Mouse (Mus musculus) left cerebral cortex, postnatal 36 days (tissue): ENCODE measurements around the gene Mthfd1l. TPM values are rescaled to one million over a fixed set of nuclear protein-coding genes. Genes with fewer than 3 reads are reported as not detected.

ENCODE experiments used
- DNase-seq, 2 experiments: peaks; one replicate each; pipeline ENCODE4 v3.0.0; 2021 to 2022; ENCODE audit warnings: low spot score in 2 of 2, mixed read lengths in 1 of 2
- intact Hi-C: fragments of 180-260 bp; cut with DNase I; formaldehyde crosslinking; loops from one replicate; pipeline ENCODE4 v1.15.1; 2025
- total RNA-seq, 2 experiments: library from RNA; stranded (reverse); gene quantifications; 2 replicates each; pipeline ENCODE4 v1.2.3; 2021

Gene Mthfd1l
- 10 to 100 TPM; 12.3 to 13.0 TPM for total RNA-seq

DNA sequence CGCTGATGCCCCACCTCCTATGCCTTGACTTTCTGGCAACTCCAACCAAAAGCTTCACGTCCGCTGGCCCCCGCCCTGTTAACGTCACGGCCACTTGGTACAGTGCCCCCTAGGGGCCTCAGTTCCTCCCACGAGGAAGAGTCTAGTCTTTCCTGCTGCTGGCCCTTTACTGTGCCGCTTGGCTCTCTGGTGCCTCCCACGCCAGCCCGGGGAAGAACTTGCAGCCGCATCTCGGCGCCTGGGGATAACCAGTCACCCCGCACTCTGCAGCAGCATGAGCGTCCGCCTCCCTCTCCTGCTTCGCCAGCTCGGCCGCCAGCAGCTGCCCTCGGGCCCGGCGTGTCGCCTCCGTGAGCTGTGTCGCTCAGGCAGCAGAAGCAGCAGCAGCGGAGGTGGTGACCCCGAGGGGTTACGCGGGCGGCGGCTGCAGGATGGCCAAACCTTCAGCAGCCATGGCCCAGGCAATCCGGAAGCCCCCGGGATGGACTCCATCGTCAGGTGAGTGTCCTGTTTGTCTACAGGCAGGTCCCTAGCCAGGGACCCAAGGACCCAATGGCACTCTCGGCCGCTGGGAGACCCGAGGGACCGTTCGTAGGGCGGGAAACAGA, at the start of gene Mthfd1l:
Gene Mthfd1l, plus strand, starts transcription at position 138 of the 608 bp plus-strand sequence.
- intact Hi-C loops: no loop called here
- peak; percentile 79 to 84 for DNase-seq

DNA sequence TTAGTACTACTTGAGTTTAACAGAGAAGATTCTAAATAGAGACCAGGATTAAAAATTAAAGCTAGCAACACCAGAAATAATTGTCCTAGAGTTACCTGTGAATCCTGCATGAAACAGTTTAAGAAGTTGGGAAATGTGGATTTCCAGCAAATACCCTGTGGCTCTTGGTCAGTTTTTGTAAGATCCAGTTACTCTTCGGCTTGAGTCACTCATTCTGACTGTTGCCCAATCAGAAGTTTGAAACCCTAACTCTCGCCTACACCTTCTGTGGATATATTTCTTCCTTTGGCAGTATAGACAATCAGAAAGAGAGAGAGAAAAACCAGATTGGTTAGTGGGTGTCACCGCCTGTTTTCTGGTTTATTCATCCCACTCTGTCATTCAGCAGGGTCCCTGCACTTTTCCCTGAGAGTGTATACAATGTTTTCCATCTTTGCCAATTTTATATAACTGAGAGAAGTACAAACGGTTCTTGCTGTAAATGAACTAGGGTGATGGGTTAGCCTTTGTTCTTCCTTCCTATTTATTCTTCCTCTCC, 44.8 kb upstream of the Mthfd1l start:
- intact Hi-C loops: no loop called here
- DNase-seq: no peak

DNA sequence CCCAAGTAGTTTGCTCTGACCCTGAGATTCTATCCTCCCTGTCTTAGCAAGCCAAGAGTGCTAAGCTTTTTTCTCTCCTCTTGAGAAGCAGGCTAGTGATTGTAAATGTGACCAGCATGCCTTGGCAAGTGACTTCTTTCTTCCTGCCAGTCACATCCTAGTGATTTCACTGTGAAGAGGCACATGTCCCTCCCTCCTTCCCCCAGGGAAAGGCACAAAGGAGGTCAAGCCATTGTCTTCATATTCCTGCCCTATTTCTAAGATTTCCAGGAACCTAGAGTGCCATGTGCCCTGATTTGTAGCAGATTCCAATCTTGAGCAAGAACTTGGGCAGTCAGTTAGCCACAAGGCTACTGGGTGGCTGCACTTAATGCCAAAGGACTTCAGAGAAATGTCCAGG, 41.1 kb upstream of the Mthfd1l start:
- DNase-seq: no peak
- intact Hi-C loops: no loop called here

DNA sequence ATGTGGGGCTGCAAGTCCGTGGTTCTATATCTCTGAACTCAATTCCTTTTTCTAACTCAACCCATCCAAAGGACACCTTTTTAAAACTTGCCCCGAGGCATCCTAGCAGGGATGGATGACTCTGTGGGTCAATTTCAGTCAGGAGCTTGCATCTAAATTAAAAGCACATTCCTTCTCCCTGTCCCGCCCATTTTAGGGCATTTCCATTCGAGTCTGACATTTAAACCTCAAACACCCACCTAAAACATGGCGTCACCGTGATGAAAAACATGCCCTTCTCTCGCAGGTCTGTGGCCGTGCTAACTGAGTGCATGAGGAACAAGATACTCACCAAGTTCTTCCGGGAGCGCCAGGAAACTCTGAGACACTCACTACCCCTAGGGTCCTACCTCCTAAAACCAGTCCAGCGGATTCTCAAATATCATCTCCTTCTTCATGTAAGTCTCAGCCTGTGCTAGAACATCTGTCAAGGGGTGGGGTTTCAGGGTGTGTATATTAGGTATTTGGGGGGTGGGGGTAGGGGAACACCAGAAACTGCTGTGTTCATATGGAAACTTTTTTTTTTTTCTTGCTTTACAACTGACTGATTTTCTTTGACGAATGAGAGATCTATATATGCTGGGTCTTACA, 39.5 kb upstream of the Mthfd1l start:
- DNase-seq: no peak
- intact Hi-C loops: no loop called here

DNA sequence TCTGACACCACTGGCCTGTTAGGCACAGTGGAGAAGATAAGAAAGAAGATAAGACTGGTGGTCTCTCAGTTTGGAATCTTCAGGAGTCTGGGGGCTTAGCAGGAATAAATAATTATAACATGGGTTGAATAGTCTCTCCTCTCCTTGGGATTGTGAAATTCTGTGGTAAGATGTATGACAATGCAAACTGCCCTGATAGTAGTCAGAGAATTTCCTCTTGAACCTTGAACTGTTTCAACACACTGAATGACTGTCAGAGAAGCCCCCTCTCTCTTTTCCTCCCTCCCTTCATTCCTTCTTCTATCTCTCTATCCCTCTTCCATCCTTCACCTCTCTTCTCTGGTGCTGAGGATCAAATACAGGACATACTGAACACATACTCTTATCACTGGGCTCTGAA, 36.1 kb upstream of the Mthfd1l start:
- DNase-seq: no peak
- intact Hi-C loops: no loop called here

DNA sequence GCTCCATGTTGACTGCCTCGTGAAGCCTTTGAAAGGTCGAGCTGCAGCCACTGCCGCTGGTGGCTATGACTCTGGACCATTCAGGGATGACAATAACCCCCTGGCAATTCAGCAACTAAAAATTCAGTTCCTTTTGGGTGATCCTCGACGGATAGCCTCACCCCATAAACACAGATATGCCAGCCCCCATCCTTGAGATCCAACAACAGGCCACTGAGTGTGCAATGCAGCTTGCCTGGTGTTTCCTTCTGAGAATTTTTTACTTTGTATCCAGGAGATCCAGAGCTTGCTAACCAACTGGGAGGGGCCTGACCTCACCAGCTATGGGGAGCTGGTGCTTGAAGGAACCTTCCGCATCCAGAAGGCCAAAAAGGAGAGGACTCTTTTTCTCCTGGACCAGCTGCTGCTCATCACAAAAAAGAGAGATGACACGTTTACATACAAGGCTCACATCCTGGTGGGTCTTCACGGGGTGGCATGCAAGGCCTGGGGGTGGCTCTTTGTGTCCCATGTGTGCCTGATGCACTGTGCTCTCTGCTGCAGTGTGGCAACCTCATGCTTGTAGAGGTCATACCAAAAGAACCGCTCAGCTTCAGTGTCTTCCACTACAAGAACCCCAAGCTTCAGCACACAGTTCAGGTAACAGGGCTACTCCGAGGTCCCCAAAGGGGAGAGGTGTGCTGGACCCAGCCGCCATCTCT, 32.9 kb upstream of the Mthfd1l start:
- intact Hi-C loops: loop anchor here (5.0 kb wide), 2 partner anchors 198 to 608 kb away; partner anchors contain the start of gene Plekhg1
- no peak for DNase-seq

DNA sequence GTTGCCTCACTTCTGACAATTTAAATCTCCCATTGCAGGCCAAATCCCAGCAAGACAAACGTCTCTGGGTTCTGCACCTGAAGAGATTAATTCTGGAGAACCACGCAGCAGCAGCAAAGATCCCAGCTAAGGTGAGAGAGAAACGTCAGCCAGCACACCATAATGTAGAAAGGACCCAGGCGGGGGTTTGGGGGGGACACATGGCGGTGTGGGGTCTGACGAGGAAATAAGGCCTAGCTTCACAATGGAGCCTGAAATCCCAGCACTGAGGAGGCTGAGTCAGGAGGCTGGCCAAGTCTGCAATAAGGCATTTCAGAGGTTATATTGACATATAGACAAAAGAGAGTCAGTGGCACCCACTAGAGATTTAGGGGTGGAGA, 32.3 kb upstream of the Mthfd1l start:
- intact Hi-C loops: loop anchor here (5.0 kb wide), 2 partner anchors 198 to 608 kb away; partner anchors contain the start of gene Plekhg1
- no peak for DNase-seq

DNA sequence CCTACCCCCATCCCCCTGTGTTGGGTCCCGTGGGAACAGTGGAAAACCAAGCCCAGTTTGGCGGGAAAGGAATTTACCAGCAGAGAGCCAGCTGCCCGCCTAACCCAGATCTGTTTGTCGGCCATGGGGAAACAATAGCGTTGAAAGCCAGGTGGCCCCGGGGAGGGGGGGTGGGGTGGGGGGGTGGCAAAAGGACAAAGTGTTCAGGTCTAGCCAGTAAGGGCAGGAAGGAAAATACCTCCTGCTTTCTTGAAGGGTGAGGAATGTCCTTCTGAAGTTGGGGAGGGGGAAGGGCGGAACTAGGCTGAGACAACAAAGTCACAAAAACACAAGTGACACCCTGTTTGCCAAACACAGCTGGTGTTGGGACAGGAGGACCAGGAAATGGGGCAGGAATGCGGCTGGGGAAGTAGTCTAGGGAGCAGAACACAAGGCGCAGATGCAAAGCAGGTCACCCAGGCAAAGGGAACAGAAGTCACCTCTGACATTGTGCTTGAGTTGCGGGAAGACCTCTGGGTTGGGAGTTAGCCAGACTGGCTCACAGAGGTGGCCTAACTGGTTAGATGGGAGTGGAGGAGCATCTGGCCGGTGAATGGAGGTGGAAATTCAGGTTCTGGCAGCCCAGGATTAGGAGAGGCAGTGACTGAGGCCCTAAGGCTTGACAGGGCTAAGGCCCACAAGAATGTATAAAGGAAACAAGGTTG, 31.7 kb upstream of the Mthfd1l start:
- intact Hi-C loops: loop anchor here (5.0 kb wide), 2 partner anchors 199 to 609 kb away; partner anchors contain the start of gene Plekhg1
- DNase-seq: no peak

DNA sequence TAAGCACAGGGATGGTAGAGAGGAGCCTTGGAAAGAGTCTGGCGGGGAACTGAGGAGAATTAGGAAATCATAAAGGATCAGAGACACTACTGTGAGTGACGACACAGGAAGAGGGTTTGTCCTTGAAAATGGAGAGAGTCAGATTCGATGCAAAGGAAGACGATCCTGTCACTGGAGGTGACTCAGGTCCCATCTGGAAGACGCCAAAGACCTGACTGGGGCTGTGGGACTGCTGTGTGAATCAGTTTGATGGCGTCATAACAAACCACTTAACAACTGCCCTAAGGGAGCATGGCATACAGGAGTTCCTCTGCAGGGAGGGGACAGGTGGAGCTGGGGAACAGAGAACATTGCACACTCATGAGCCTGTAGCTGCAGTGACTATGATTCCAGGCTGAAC, 30.6 kb upstream of the Mthfd1l start:
- intact Hi-C loops: loop anchor here (5.0 kb wide), 2 partner anchors 200 to 610 kb away; partner anchors contain the start of gene Plekhg1
- no peak for DNase-seq

DNA sequence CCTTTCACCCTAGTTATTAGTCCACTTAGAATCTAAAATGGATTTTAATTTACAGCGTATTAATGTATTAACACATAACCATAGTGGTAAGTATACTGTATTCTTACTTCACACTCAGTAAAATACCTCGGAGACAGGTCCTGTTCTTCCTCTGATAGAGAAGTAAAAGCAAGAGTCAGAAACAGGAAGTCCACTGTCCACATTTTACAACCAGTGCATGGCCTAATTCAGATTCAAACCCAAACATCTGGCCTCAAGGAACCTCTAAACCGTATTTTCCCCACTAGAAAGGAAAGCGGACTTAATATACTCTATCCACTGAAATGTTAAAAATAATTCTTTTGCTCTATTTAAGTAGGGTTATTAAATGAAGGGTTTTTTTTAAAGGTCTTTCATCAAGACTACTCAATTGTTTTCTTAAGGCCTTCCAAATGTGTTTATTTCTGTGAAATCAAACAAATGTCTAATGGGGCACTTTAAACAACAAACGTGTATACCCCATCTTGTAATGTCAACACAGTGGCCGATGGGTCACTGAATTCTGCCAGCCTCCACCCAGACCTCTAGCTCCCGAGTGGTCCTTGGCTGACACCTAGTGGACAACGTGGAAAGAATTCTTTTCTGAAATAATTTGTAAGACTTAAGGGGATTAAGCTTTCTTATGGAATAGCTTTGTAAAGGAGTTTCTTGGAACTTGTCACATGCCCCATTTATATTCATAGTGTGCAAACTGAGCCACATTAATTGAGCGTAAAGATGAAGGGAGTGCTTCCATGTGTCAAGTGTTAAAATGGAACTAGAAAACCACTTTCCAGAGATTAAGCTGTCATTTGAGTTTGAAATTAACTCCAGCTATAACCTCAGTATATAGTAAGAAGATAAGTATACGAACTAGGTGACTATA, 29.2 kb upstream of the Mthfd1l start:
- intact Hi-C loops: loop anchor here (1.0 to 5.0 kb wide), 4 partner anchors 201 to 611 kb away; partner anchors contain the start of gene Plekhg1
- DNase-seq: peak; percentile 25 to 43

DNA sequence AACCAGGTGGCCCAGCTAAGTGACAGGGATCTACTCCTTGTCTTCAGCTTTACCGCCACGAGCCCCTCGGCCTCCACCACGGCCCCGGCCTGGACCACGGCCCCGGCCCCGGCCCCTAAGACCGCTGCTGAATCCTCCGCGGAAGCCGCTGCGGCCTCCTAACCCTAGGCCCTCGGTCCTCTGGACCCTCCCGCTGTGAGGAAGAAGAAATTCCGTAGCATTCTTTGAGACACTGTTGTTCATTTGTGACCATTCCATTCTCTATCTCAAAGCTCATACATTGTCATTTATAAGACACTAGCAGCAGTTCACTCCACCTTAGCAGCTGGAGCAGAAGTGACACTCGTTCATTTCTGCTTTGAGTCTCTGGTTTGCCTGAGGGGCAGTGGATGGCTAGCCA, 26.0 kb upstream of the Mthfd1l start:
- no peak for DNase-seq
- intact Hi-C loops: no loop called here

DNA sequence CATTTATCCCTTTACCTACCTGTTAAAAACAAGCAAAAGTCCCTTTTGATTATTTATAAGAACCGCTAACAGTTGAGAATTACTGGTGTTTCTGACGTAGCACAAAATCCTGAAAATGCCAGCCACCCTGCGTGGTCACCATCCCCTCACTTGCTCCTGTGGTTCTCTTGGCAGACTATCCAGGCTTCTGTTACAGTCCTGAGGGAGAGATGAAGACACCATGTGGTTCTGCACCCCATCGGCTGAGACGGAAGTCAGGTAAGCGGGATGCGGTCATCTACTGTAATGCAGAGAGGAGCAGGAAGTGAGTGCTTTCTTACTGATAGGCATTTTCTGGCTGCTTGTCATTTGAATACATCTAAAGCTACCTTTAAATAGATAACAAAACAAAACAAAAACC, 25.6 kb upstream of the Mthfd1l start:
- intact Hi-C loops: no loop called here
- DNase-seq: no peak

DNA sequence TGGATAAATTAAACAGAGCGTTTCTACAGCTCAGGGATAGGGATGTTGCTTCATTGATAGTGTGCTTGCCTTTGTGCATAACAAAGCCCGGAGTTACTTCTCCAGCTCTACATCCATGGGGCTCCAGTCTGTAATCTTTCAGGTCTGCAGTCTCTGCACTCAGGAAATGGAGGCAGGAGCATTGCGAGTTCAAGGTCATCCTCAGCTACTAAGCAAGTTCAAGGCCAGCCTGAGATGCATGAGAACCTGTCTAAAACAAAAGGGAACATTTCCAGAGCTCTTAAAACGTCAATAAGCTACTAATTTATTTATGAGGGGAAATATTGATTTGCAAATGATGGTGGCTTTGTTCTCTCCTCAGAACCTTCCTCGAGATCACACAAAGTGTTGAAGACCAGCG, 23.6 kb upstream of the Mthfd1l start:
- intact Hi-C loops: no loop called here
- DNase-seq: no peak

DNA sequence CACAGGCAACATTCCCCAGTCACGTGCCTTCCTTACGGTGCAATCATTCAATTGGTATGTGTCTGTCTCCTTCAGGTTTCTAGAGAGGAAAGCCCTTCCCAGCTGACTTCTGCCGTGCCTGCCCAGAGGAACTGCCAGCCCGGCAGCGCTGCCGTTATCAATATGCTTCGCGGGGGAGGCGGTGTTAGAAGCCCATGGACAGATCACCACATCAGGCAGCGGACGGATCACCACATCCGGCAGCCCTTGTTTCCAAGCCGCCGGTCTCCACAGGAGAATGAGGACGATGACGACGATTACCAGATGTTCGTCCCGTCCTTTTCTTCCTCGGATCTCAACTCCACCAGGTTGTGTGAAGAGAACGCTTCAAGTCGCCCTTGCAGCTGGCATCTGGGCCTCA, 16.4 kb upstream of the Mthfd1l start:
- DNase-seq: no peak
- intact Hi-C loops: no loop called here

DNA sequence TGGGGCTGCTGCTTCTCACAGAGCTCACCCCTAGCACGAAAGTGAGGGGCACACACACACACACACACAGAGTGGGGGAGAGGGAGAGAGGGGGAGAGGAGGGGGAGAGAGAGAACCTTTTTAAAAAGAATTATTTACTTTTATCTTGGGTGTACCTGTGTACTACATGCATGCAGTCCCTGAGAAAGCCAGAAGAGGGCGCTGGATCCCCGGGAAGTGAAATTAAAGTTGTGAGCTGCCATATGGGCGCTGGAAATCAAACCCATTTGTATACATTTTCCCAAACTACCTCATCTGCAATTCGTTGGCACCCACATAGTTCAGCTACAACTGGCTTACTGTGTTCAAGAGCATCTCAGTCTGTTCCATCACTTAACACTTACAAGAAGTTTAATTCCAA, 14.3 kb upstream of the Mthfd1l start:
- DNase-seq: no peak
- intact Hi-C loops: no loop called here

DNA sequence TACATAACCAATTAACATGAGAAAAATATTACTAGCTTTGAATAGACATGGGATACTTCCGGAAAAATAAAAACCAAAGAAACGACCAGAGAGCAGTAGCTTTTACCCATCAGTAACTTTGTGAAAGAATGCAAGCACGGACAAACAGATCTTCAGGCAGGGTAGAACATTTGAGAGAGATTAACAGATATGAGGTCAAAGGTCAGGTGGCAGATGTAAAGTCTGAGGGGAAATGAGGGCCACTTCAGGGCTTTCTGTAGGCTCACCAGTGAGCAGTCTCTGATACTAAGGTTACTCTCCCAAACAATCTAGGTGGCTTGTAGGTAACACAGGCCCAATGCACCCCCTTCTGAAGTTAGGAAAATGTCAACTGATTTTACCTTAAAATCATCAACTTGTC, 3.9 kb upstream of the Mthfd1l start:
- no peak for DNase-seq
- intact Hi-C loops: no loop called here

DNA sequence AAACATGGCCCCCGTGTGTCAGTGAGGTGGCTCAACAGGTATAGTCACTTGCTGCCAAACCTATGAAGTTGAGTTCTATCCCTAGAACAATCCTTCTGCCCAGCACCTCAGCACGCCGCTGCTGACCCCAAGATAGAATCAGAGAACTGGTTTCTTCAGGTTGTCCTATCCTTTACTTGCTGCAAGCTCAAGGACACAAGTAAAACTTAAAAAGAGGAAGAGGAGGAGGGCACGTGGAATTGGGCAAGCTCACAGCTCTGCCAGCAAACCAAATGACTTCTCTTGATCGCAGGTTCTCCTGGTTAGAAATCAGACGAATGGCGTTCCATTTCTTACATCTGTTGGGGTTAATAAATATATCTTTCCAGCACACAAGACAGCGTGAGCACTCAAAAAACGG, 681 bp upstream of the Mthfd1l start:
- no peak for DNase-seq
- intact Hi-C loops: no loop called here

DNA sequence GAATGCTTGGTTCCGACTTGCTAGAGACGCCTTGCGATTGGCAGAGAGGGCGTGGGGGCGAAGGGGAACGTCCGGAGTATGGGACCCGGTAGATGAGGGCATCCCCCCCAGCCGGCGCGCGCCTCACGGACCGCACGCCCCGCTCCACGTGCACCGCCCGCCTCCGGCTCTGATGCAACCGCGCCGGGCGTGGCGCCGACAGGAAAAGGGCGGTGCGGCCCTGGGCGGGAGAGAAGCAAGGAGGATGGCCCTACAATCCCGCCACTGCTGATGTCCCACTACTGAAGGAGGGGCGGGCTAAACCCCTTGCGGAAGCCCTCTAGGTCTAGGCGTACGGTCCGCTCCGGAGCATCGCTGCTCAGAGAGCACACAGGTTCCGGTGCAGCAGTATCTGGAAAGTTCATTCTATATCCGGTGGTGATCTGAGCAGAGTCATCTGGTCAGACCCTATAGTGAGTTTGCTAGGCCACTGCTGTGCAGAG, 712 bp downstream of the Mthfd1l start:
- intact Hi-C loops: no loop called here
- DNase-seq: peak; percentile 86 to 89

DNA sequence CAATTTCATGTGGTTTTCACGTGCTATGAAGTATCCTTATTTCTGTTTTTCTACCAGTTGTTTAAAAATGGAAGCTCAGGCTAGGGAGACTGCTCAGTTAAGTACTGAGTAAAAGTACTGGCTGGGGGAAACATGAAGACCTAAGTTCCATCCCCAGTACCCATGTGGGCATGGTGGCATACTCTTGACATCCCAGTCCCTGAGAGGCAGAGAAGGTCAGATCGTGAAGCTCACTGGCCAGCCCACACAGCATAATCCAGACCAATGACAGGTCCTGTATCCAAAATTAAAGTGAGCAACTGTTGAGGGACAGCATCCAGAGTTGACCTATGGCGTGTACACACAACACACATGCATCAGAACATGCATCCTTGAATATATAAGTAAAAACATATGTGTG, 1.5 kb downstream of the Mthfd1l start:
- DNase-seq: no peak
- intact Hi-C loops: no loop called here
